In the genomic region with DNA sequence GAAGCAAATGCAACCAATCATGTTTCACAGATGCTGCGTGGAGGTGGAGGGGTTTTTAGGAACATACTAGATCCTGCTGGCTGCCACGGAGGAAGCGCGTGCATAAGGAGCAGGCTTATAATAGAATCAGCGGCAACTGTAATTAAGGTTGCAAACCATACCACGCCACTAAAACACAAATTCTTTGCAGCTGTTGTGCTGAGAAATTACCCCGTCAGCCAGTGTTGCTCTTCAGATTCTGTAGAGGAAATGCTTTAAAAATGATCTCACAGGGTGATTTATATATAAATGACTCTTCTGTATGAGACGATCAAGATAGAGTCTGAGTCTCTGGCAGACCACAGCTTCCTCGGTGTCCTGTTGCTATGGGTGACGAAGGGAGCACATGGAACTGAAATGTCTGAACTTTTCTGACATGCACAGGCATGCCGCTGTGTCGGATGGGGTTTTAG, we compare ENCODE assay signal across 7 mouse cellular contexts. TPM values are rescaled to one million over a fixed set of nuclear protein-coding genes. Genes with fewer than 3 reads are reported as not detected.
DNase-seq lines count a peak whose midpoint lies in the region; ATAC-seq and TF ChIP-seq lines count a peak whose summit lies in the region.

No protein-coding gene starts in this region.

- no peak overlapping the region for H3K4me3 ChIP-seq in lung, postnatal 0 days (ENCODE audit: low read depth, low read length)
- no peak overlapping the region for H3K4me3 ChIP-seq in embryonic facial prominence, embryonic 11.5 days (ENCODE audit: low read depth, low read length)
- H3K4me3 ChIP-seq in intestine, embryonic 15.5 days (replicated peaks): no peak overlapping the region

- TF ChIP-seq EP300 in lung, postnatal 0 days (IDR thresholded peaks at IDR 0.05): no peak

- H3K4me1 ChIP-seq in lung, postnatal 0 days (ENCODE audit: insufficient read depth, low read depth, low read length): no peaks in the 10 kb centered on the region
- no peaks in the 10 kb centered on the region for H3K4me1 ChIP-seq in embryonic facial prominence, embryonic 11.5 days (ENCODE audit: control insufficient read depth, insufficient read depth, low read length)
- no peaks in the 10 kb centered on the region for H3K4me1 ChIP-seq in intestine, embryonic 15.5 days (replicated peaks)

- H3K27ac ChIP-seq in lung, postnatal 0 days (ENCODE audit: low read length): no peak overlapping the region
- no peak overlapping the region for H3K27ac ChIP-seq in embryonic facial prominence, embryonic 11.5 days (replicated peaks; ENCODE audit: low read depth, low read length)
- H3K27ac ChIP-seq in intestine, embryonic 15.5 days: 0 out of 2 replicates have a peak overlapping the region, but pooled peaks have one; percentile 44

- no peaks in the 10 kb centered on the region for H3K36me3 ChIP-seq in lung, postnatal 0 days (ENCODE audit: insufficient read depth, low read length)
- no peaks in the 10 kb centered on the region; the same call in 1 of the 2 replicates for H3K36me3 ChIP-seq in embryonic facial prominence, embryonic 11.5 days (replicated peaks; ENCODE audit: control insufficient read depth, insufficient read depth, low read depth, low read length)
- H3K36me3 ChIP-seq in intestine, embryonic 15.5 days: no peaks in the 10 kb centered on the region

- ATAC-seq in lung, postnatal 0 days: peak; percentile 43
- ATAC-seq in embryonic facial prominence, embryonic 11.5 days (replicated peaks; ENCODE audit: insufficient number of reproducible peaks, low FRiP score, low TSS enrichment, low read depth): no peak
- 0 out of 2 replicates have a peak, but pooled peaks have one; percentile 28 for ATAC-seq in intestine, embryonic 15.5 days

- H3K9ac ChIP-seq in lung, postnatal 0 days (replicated peaks; ENCODE audit: low read depth): no peak overlapping the region
- no peak overlapping the region for H3K9ac ChIP-seq in embryonic facial prominence, embryonic 11.5 days (replicated peaks; ENCODE audit: low read length)
- no peak overlapping the region for H3K9ac ChIP-seq in intestine, embryonic 15.5 days

- 60% methylated on average over 12 of the region's 12 CpGs for WGBS in lung, postnatal 0 days
- WGBS in embryonic facial prominence, embryonic 11.5 days: 69% methylated on average over 12 of the region's 12 CpGs
- WGBS in intestine, embryonic 15.5 days: 61% methylated on average over 12 of the region's 12 CpGs

- no peaks in the 10 kb centered on the region for H3K9me3 ChIP-seq in lung, postnatal 0 days (ENCODE audit: low read length)
- H3K9me3 ChIP-seq in embryonic facial prominence, embryonic 11.5 days (replicated peaks; ENCODE audit: control insufficient read depth, low read length): no peaks in the 10 kb centered on the region
- H3K9me3 ChIP-seq in intestine, embryonic 15.5 days: no peaks in the 10 kb centered on the region

- no peak for TF ChIP-seq CTCF in lung, postnatal 0 days (IDR thresholded peaks at IDR 0.05)

- no peak overlapping the region for H3K4me2 ChIP-seq in lung, postnatal 0 days (replicated peaks; ENCODE audit: low read depth, low read length)
- no peak overlapping the region for H3K4me2 ChIP-seq in embryonic facial prominence, embryonic 11.5 days (ENCODE audit: low read depth, low read length)
- H3K4me2 ChIP-seq in intestine, embryonic 15.5 days (replicated peaks): no peak overlapping the region

- H3K27me3 ChIP-seq in lung, postnatal 0 days (replicated peaks; ENCODE audit: insufficient read depth, low read length): no peaks in the 10 kb centered on the region
- no peaks in the 10 kb centered on the region for H3K27me3 ChIP-seq in embryonic facial prominence, embryonic 11.5 days (ENCODE audit: control insufficient read depth, insufficient read depth, low read length)
- H3K27me3 ChIP-seq in intestine, embryonic 15.5 days (replicated peaks): no peaks in the 10 kb centered on the region; the same call in 1 of the 2 replicates

- DNase-seq in lung, postnatal 0 days (ENCODE audit: low spot score): peak; percentile 26
- DNase-seq in lung, postnatal 10 days: no peak
- DNase-seq in embryonic facial prominence, embryonic 11.5 days (ENCODE audit: low spot score): peak; percentile 45
- DNase-seq in right cerebral cortex, postnatal 10 days (ENCODE audit: low spot score in 2 of 2): peak; percentile 70 to 81
- no peak for DNase-seq in adrenal gland, postnatal 36 days
- DNase-seq in thymus, postnatal 10 days (ENCODE audit: low spot score in 2 of 2): no peak

RNA-seq across cellular contexts. Expression of a gene that starts 40.1 kb away (rescaled TPM):
- polyA plus RNA-seq in lung, postnatal 0 days (2015; fragmentation: Nextera tagmentation; extraction: Ambion mirVana): 45.5 and 46.7 TPM in 2 replicates
- 33.7 and 34.4 TPM in 2 replicates for polyA plus RNA-seq in embryonic facial prominence, embryonic 11.5 days (2014; fragmentation: Nextera tagmentation; extraction: Ambion mirVana)
- 16.6 and 17.3 TPM in 2 replicates for polyA plus RNA-seq in intestine, embryonic 15.5 days (2015; fragmentation: Nextera tagmentation; extraction: Ambion mirVana)
- 10 to 100 TPM; 13.3 to 28.6 TPM for total RNA-seq in adrenal gland, postnatal 36 days (2021)

RNA-seq across cellular contexts. Expression of a gene that starts 52.0 kb away (rescaled TPM):
- polyA plus RNA-seq in lung, postnatal 0 days (2015; fragmentation: Nextera tagmentation; extraction: Ambion mirVana): 0.73 and 0.82 TPM in 2 replicates
- 0.35 TPM in 1 of 2 replicates, not detected in the other for polyA plus RNA-seq in embryonic facial prominence, embryonic 11.5 days (2014; fragmentation: Nextera tagmentation; extraction: Ambion mirVana)
- 4.9 and 11.8 TPM in 2 replicates for polyA plus RNA-seq in intestine, embryonic 15.5 days (2015; fragmentation: Nextera tagmentation; extraction: Ambion mirVana)
- 1 to 10 TPM in 1 of 2 experiments, under 1 TPM in 1; 0.96 to 1.2 TPM for total RNA-seq in adrenal gland, postnatal 36 days (2021)

Comparison
In these comparisons a context has a peak if more than half of its experiments do, and no peak if none do; other contexts are left out.
1. DNase-seq: peak in lung, postnatal 0 days (single experiment), embryonic facial prominence, embryonic 11.5 days (single experiment) and right cerebral cortex, postnatal 10 days (2 of 2); none in lung, postnatal 10 days (single experiment), adrenal gland, postnatal 36 days (0 of 2) and thymus, postnatal 10 days (0 of 2).